Mouse (Mus musculus) CD8-positive naive resting alpha-beta T cell, adult 57 days (primary cell): Measurements from ENCODE around the gene Bsn. TPM values are rescaled to one million over a fixed set of nuclear protein-coding genes. Genes with fewer than 3 reads are reported as not detected.

Experiments used
- total RNA-seq: library from RNA; stranded (reverse); gene quantifications from one replicate; pipeline ENCODE4 v1.2.4, GENCODE M21; 2023

The Bsn gene
- 0.64 TPM for total RNA-seq

GRCm38 (mm10) chr9:108189787-108190679 is at the start of gene Bsn:
Bsn (minus strand) TSS chr9:108190384.

DNA sequence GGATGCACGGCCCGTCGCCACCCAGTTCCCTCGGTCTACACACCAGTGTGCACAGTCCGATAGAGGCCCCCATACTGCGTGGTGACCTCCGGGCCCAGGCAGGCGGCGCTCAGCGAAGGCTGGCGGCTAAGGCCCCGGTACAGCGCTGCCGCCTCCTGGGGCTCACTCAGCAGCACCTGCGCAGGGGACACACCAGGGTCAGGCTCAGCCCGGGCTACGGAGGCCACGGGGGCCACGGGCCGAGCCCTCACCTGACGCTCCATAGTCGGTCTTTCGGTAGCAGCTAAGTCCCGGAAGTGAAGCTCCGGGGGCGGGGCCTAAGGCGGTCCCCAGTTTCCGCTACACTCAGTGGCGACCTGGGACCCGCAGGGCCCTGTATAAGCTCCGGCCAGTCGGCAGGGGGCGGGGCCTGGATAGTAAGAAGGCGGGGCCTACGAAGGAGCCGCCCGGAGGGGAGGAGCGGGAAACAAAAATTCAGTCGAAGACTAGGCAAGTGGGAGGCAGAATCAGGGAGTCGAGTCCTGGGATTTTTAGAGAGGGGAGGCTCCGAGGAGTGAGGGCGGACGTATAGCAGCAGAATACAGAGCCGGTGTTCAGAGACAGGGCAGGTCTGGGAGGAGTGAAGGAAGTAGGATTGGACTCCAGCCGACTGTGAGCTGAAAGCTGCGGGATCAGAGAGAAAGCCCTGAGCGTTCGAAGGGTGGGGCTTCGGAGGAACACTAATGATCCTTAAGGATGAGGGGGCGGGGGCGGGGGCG is 95.8 kb downstream of the Bsn start, which contains the start of gene Apeh:
Gene Apeh (minus strand): TSS at position 423 of the 758 bp plus-strand sequence.

DNA sequence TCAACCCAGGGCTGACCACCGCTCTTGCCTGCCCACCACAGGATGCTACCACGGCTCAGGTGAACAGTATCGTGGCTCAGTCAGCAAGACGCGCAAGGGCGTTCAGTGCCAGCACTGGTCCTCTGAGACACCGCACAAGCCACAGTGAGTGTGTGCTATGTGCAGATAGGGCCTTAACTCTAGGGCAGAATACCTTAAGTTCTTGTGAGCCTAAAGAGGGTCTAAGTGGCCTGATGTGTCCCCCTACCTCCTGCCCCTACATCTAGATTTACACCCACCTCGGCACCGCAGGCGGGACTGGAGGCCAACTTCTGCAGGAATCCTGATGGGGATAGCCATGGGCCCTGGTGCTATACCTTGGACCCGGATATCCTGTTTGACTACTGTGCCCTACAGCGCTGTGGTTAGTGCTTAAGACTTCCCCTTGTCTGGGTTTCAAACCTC is 107.2 kb downstream of the Bsn start, which contains the start of gene Rnf123:
Gene Rnf123 (minus strand): TSS at position 359 of the 444 bp plus-strand sequence.

GRCm38 (mm10) chr9:108080168-108080567 is 110.0 kb downstream of the Bsn start, which contains the start of gene Mst1:
Mst1 (plus strand) TSS chr9:108080436.

GRCm38 (mm10) chr9:108052885-108053664 is 137.1 kb downstream of the Bsn start, which contains the start of gene Amigo3:
Amigo3 (plus strand) TSS chr9:108053159.

DNA sequence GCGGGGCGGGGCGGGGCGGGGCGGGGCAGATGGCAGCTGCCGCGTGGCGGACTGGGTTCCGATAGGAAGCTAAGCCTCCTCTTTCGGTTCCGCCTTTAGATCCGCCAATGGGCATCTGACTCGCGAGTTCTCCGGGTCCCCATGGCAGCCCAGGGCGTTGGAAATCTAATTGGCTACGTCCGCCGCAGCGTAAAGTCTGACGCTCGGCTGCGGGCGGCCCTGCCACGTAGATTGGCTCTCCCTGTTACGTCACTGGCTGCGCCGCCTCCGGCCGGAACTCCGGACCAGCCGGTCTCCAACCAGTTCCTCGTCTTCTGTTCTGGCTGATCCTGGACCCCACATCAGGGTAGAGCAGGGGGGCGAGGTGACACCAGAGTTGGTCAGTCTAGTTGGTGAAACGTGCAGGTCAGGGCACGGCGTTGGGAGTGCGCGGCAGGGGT is 141.1 kb downstream of the Bsn start, which contains the start of gene Gmppb:
Gene Gmppb (plus strand): TSS at position 227 of the 440 bp plus-strand sequence.

Other genes starting within 250 kb of the Bsn start
- gene Traip, start 240.2 kb downstream of the Bsn start, total RNA-seq, result 5.8 TPM
- 196 TPM for gene Uba7, start 214.9 kb downstream of the Bsn start, total RNA-seq
- 1.4 TPM for gene Gm20661, start 207.3 kb downstream of the Bsn start, total RNA-seq
- not detected for gene Inka1, start 204.5 kb downstream of the Bsn start, total RNA-seq
- gene Cdhr4, start 197.9 kb downstream of the Bsn start, total RNA-seq, result 2.4 TPM
- gene Gm20662, start 194.0 kb downstream of the Bsn start, total RNA-seq, result 1.9 TPM
- 145 TPM for gene Ip6k1, start 187.9 kb downstream of the Bsn start, total RNA-seq
- 21.2 TPM for gene Gmppb, start 141.1 kb downstream of the Bsn start, total RNA-seq
- gene Amigo3, start 137.2 kb downstream of the Bsn start, total RNA-seq, result 7.0 TPM
- 0.52 TPM for gene Mst1, start 109.9 kb downstream of the Bsn start, total RNA-seq
- 181 TPM for gene Rnf123, start 107.0 kb downstream of the Bsn start, total RNA-seq
- 111 TPM for gene Apeh, start 95.8 kb downstream of the Bsn start, total RNA-seq
- 33.8 TPM for gene Dag1, start 73.6 kb upstream of the Bsn start, total RNA-seq
- gene Nicn1, start 100.0 kb upstream of the Bsn start, total RNA-seq, result 3.4 TPM
- gene Amt, start 106.5 kb upstream of the Bsn start, total RNA-seq, result 2.9 TPM
- gene Rhoa, start 115.7 kb upstream of the Bsn start, total RNA-seq, result 365 TPM
- 8.1 TPM for gene Tcta, start 115.8 kb upstream of the Bsn start, total RNA-seq
- 217 TPM for gene Gpx1, start 148.5 kb upstream of the Bsn start, total RNA-seq
- 150 TPM for gene Usp4, start 157.5 kb upstream of the Bsn start, total RNA-seq
- gene 1700102P08Rik, start 202.4 kb upstream of the Bsn start, total RNA-seq, result 5.4 TPM
- not detected for gene Ccdc36, start 238.1 kb upstream of the Bsn start, total RNA-seq
- not detected for gene BC048562, start 246.1 kb upstream of the Bsn start, total RNA-seq